In genomic region chr15:84446997-84447396, GRCm38 (mm10) we compare ENCODE assay signal across 8 mouse cellular contexts. TPM values are rescaled to one million over a fixed set of nuclear protein-coding genes. Genes with fewer than 3 reads are reported as not detected.
DNase-seq lines count a peak whose midpoint lies in the region; ATAC-seq and TF ChIP-seq lines count a peak whose summit lies in the region.

Gene Shisal1 (minus strand): TSS chr15:84447097.

- no peak for TF ChIP-seq CTCF in heart, adult 2 months (IDR thresholded peaks at IDR 0.05)

- no peak within 1 kb of the TSS for H3K27ac ChIP-seq in heart, adult 2 months
- no peak within 1 kb of the TSS for H3K27ac ChIP-seq in limb, embryonic 15.5 days

- peak within 1 kb of the TSS; percentile 56 for H3K9ac ChIP-seq in heart, adult 2 months (ENCODE audit: low read depth, low read length)
- peak within 1 kb of the TSS; percentile 42 for H3K9ac ChIP-seq in limb, embryonic 15.5 days

- TF ChIP-seq POLR2A in heart, adult 2 months (IDR thresholded peaks at IDR 0.05; ENCODE audit: insufficient read depth, low read depth, low read length), result no peak

- 29% methylated on average over 9 of the region's 9 CpGs for WGBS in heart, adult 2 months
- 14% methylated on average over 9 of the region's 9 CpGs for WGBS in limb, embryonic 15.5 days

- peak within 1 kb of the TSS; percentile 94 for H3K4me2 ChIP-seq in limb, embryonic 15.5 days

- peaks cover 4% of the 10 kb centered on the region for H3K27me3 ChIP-seq in heart, adult 2 months (ENCODE audit: control insufficient read depth, insufficient read depth, low read length)
- H3K27me3 ChIP-seq in limb, embryonic 15.5 days, result peaks cover 86% of the 10 kb centered on the region

- no peak for TF ChIP-seq EP300 in heart, adult 2 months (IDR thresholded peaks at IDR 0.05; ENCODE audit: insufficient read depth, low read depth, low read length)

- ATAC-seq in limb, embryonic 15.5 days (ENCODE audit: insufficient number of reproducible peaks, low FRiP score, low TSS enrichment, low read depth), result no peak

- DNase-seq in heart, adult 2 months, result no peak
- DNase-seq in heart, postnatal 36 days, result no peak
- DNase-seq in urinary bladder, adult 2 months (ENCODE audit: low spot score), result no peak
- DNase-seq in urinary bladder, postnatal 4 days (ENCODE audit: low spot score in 2 of 2), result no peak
- DNase-seq in adrenal gland, postnatal 4 days (ENCODE audit: low spot score in 2 of 2), result no peak
- DNase-seq in spleen, postnatal 10 days (ENCODE audit: low spot score in 2 of 2), result no peak
- DNase-seq in cerebellum, adult 11 months, result no peak

- H3K9me3 ChIP-seq in limb, embryonic 15.5 days, result no peaks in the 10 kb centered on the region

- no peaks in the 10 kb centered on the region for H3K79me2 ChIP-seq in heart, adult 2 months (replicated peaks; ENCODE audit: control insufficient read depth, insufficient read depth, low read length)

- peak within 1 kb of the TSS; percentile 39 for H3K4me3 ChIP-seq in heart, adult 2 months
- H3K4me3 ChIP-seq in limb, embryonic 15.5 days, result peak within 1 kb of the TSS; percentile 51

- intact Hi-C loops in heart, adult 2 months (cut with DNase I), result loop anchor here (10.0 kb wide), 1 partner anchor 182 kb away; no protein-coding TSS in a partner anchor
- intact Hi-C loops in heart, postnatal 36 days (cut with DNase I), result no loop called here

- no peaks in the 10 kb centered on the region for H3K36me3 ChIP-seq in heart, adult 2 months (ENCODE audit: control insufficient read depth, insufficient read depth, low read length)
- no peaks in the 10 kb centered on the region for H3K36me3 ChIP-seq in limb, embryonic 15.5 days

- H3K4me1 ChIP-seq in heart, adult 2 months (ENCODE audit: control insufficient read depth, insufficient read depth, low read length), result peaks cover 4% of the 10 kb centered on the region
- peaks cover 33% of the 10 kb centered on the region for H3K4me1 ChIP-seq in limb, embryonic 15.5 days

RNA-seq across cellular contexts. Expression of gene Shisal1, which starts in this region (rescaled TPM):
- 1 to 10 TPM; 1.1 to 1.7 TPM for total RNA-seq in heart, adult 2 months (2021)
- 1.00 and 1.8 TPM in 2 replicates for polyA plus RNA-seq in heart, adult 2 months (2012; rRNA removed)
- 1 to 10 TPM; 1.0 to 1.1 TPM for total RNA-seq in heart, postnatal 36 days (2021)
- polyA plus RNA-seq in urinary bladder, adult 2 months (2012; rRNA removed), result 90.1 and 101 TPM in 2 replicates
- 4.1 and 6.0 TPM in 2 replicates for polyA plus RNA-seq in limb, embryonic 15.5 days (2015; fragmentation: Nextera tagmentation; extraction: Ambion mirVana)
- total RNA-seq in adrenal gland, postnatal 4 days (2021), result 1 to 10 TPM; 3.6 to 5.3 TPM

Comparison
In these comparisons a context has a peak if more than half of its experiments do, and no peak if none do; other contexts are left out.
1. RNA of gene Shisal1 (polyA plus RNA-seq): 90.1 to 101 TPM in urinary bladder, adult 2 months; 4.1 to 6.0 TPM in limb, embryonic 15.5 days and 1.00 to 1.8 TPM in heart, adult 2 months; every median in the first group is over 10 times any median in the second.